Mouse (Mus musculus) testis, postnatal 10 days (tissue): ENCODE results near the gene Pafah1b3.
"Not testable (repeated sequence)": the region's sequence is repeated elsewhere in the genome, so short reads cannot be mapped to it uniquely, and the experiment has no call there.

Experiments used
- DNase-seq: peaks from one replicate; pipeline ENCODE4 v3.0.0; 2021; ENCODE audit warnings: low spot score

The Pafah1b3 gene

DNA sequence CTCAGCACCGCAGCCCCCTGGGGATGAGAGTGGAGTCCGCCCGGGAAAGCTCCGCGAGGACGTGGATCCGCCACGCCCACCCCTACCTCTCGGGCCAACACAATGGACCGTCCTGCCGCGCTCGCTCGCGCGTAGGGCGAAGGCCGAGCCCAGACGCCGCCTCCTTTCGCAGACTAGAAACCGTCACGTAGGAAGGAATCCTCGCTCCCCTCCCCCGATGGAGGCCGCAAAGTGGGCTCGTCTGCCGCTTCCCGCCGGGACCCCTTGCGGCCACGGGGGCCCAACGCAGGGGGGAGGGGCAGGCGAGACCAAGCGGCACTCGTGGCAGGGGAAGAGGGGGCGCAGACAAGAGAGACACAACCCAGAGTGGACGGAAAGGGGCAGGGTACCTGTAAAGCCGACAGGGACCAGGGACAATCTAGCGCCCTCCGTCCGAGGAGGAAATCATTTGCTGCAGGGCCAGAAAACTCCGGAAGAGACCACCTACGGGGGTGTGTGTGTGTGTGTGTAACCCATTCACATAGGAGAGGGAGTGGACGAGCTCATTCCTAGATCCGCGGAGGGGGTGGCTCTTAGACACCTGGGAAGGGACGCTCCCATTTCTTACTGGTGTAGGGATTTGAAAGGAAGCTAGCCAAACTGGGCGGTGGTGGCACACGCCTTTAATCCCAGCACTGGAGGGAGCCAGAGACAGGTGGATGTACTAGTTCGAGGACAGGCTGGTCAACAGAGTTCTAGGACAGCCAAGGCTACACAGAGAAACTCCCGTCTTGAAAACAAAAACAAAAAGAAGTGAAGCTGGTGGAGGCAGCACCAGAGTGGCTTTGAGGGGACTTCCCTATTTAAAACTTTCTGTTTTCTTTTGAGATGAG, at the start of gene Pafah1b3:
TSS of gene Pafah1b3 (minus strand) at position 533 of the 872 bp plus-strand sequence.
- peak; percentile 90 for DNase-seq

DNA sequence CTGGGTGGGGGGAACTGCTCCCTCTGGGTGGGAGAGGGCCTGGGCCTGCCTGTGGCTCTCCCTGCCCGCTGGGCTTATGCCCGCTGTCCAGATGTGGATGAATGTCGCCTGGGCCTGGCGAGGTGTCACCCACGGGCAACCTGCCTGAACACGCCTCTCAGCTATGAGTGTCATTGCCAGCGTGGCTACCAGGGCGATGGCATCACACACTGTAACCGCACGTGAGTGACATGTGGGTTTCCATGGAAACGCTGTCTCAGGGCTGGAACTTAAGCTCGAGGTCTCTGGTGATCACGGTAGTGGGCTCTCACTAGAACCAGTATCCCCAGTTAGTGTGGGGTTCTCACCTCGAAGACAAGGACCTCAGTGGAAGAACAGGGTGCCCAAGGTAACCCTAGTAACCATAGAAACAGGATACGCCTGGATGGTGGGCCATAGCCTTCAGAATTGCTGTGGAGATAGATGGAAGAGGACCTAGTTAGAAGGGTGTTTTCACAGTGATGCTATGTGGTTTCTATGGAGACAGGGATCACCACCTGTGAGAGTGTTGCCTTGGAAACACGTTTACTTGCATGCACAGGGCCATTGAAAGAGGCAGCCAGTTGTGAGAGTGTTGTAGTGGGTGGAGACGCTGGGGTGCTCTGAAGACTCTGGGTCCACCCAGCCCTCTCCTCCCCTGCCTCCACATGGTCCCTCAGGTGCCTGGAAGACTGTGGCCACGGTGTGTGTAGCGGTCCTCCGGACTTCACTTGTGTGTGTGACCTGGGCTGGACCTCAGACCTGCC, 43.4 kb upstream of the Pafah1b3 start:
- no peak for DNase-seq

DNA sequence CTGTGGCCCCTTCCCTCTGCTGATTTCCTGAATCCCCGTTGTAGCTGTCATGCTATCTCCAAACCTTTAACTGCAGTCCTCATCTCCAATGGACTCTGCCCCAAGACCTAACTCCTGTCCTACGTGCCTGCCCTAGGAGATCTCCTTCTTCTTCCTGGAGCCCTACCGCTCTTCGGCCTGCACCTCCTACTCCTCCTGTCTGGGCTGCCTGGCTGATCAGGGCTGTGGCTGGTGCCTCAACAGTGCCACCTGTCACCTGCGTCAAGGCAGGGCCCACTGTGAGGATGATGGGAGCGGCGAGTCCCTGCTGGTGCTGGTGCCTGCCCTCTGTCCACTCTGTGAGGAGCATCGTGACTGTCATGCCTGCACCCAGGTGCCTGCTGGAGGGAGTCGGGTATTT, 41.5 kb upstream of the Pafah1b3 start:
- DNase-seq: no peak

DNA sequence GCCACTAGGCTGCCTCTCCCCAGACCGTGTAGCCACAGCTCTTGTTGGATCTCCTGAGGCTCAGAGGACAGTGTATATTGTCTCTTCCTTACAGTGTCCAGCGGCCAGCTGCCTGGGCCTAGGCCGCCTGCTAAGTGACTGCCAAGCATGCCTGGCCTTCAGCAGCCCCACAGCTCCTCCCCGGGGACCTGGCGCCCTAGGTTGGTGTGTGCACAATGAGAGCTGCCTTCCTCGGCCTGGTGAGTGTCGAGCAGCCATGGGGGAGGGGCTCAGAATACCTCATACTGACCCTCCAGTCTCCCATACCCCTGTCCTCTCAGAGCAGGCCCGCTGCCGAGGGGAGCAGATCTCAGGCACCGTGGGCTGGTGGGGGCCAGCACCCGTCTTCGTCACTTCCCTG, 36.7 kb upstream of the Pafah1b3 start:
- DNase-seq: no peak

DNA sequence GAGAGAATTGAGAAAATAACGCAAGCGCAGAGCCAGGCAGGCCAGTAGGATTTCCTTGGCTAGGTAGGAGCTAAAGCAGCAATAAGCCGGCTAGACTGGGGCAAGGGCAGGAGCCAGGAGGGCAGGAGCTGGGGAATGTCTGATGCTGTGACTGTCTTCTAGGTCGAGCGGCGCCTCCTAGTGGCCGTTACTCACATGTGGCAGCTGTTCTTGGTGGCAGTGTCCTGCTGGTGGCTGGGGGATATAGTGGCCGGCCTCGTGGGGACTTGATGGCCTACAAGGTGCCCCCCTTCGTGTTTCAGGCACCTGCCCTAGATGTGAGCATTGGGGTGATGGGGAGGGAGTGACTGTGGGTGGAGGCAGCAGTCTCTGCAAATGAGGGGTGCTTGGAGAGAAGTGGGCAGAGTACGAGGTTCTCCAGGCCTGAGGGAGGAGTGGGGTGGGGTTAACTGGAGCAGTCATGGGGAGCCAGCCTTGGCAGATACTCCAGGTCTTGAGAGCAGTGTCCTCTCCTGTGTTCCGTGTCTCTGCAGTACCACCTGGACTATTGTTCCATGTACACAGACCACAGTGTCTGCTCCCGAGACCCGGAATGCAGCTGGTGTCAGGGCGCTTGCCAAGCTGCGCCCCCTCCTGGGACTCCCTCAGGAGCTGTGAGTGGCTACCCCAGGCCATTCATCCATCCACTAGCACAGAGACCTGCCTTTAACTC, 36.0 kb upstream of the Pafah1b3 start:
- DNase-seq: peak; percentile 83

DNA sequence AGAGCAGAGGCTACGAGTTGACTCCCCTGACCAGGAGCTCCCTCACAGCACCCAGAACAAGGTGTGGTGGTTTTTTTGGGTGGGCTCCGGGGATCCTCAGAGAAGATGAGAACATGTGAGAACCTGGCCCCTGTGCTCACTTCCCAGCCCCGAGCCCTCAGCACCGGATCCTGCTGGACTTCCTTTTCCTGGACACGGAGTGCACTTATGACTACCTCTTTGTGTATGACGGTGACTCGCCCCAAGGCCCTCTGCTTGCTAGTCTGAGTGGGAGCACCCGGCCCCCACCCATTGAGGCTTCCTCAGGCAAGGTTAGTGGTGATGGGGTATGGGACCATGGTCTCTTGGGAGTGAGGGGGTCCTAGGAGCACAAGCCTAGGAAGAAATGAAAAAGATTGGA, 28.4 kb upstream of the Pafah1b3 start:
- DNase-seq: no peak

DNA sequence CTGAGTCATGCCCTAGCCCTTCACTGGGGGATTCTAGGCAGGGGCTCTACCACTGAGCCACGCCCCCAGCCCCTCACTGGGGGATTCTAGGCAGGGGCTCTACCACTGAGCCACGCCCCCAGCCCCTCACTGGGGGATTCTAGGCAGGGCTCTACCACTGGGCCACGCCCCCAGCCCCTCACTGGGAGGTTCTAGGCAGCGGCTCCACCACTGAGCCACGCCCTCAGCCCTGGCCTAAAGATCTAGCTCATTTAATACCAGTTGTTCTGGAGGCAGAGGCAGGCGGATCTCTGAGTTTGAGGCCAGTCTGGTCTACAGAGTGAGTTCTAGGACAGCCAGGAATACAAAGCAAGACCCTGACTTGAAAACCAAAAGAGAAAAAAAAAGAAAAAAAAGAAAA, 27.6 kb upstream of the Pafah1b3 start:
- not testable (repeated sequence) for DNase-seq

DNA sequence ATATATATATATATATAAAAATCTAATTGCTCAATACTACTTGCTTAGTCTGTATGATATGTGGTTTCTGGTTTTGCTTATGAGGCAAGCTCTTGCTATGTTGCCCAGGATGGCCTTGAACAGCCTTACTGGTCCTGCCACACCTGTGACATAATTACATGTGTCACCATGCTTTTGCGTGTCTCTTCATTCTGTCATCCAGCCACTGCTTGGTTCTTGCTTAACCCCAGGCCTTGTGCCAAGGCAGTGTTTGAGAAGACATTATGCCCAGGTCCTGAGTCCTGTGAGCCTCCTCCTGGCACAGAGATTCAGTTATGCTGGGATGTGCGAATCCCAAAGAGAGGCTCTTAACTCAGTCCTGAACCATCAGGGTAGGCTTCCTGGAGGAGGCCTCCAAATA, 25.4 kb upstream of the Pafah1b3 start:
- no peak for DNase-seq

DNA sequence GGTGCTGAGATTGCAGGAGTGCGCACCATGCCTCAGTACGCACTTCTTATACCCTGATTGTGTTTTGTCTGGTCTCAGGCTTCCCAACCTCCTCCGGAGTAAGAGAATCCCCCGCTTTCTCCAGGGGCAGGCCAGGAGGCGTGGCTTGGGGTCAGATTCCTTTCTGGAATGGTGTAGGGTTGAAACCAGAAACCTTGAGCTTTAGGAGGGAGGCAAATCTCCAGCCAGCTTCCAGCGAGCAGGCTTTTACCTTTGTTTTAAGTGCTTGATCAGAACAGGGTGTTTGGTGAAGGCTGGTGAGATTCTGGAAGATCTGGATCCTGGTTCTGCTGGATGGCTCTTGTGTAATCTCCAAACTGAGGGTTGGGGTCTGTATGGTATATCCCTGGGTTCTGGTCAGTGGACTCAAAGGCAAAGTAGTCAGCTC, 24.3 kb upstream of the Pafah1b3 start:
- peak; percentile 76 for DNase-seq

DNA sequence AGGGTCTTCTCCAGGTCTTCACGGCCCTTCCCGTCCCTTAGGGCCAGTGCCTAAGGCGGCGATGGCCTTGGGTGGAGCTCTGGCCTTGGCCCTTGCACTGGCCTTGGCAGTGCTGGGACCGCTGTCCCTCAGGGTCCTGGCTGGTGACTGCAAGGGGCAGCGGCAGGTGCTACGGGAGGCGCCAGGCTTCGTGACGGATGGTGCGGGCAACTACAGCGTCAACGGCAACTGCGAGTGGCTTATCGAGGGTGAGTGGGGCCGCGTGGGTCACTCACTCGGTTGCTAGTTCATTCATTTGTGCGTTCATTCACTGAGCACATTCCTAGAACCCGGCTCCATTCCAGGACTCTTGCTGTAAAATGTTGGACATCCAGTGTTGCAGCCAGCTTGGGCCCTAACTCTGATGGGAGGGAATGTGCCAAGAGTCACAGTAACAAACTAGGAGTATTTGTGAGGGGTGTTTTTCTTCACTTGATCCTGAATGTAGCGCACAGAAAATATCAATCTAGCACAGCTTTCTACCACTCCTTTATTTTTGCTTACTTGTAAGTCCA, 19.7 kb upstream of the Pafah1b3 start:
- DNase-seq: no peak

DNA sequence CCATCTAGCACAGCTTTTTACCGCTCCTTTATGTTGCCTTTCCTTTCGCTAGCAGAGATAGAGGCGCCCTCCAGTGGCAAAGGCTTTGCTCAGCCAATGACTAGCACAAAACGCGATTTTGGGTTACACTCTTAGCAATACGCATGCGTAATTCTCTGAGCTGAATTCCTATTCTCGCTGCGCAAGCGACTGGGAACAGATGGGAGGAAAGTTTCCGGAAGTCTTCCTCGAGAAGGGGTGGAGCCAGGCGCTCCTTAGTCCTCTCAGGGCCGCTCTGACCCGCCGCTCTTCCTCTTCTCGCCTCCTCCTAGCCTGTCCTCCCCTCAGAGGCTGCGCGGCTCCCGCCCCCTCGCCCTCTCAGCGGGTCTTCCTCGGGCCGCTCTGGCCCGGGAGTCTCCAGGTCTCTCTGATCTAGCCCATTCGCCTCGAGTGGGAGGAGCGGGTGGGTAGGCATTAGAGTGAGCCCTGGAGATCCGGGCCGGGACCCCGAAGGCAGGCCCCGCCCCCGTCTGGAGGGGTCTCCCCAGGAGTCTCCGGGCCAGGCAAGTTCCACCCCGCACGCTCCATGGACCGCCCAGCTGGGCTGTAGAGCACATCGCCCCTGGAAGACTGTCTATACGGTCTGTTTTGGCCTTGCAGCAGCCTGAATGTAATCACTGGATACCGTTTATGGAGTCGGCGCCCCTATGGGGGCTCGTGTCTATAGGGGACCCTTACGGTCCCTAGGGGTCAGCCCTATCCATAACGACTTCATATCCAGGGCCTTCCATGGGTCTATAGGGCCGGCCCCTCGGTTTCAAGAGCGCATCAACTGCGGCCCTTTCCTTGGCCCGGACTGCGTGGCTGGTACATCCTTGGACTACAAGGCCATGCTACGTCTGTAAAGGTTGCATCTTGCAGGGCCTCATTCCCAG, 19.0 kb upstream of the Pafah1b3 start, which contains the start of gene Megf8:
TSS of gene Megf8 (plus strand) at position 633 of the 914 bp plus-strand sequence.
- peak; percentile 96 for DNase-seq

DNA sequence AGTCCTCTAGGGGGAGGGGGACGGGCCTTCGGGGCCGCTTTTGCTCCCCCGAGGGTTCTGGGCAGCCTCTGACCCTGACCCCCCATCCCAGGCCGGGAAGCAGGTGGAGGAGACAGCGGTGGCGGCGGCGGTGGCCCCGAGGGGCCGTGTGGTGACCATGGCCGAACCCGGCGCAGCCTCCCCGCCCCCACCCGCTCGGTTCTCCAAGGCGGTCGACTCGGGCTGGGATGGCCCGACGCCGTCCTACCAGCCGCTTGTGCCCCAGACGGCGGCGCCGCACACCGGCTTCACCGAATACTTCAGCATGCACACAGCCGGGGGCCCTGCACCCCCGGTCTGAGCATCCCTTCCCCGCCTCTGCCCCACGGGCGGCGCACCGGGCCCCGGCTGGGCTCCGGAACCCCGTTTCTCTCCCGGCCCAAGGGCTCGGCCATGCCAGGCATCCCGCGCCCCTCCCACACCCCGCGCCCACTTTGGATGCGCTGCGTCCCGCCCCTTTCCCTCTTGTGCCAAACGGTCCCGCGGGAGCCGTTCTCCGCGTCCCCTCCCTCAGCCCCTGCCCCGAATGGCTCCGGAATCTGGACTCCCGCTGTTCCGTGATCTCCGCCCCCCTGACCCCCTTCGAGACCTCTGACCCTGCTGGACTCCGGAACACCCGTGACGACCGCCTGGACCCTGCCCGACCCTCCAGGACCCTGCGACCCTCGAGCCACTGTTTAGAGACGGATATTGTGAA, 17.7 kb upstream of the Pafah1b3 start:
- DNase-seq: peak; percentile 75

DNA sequence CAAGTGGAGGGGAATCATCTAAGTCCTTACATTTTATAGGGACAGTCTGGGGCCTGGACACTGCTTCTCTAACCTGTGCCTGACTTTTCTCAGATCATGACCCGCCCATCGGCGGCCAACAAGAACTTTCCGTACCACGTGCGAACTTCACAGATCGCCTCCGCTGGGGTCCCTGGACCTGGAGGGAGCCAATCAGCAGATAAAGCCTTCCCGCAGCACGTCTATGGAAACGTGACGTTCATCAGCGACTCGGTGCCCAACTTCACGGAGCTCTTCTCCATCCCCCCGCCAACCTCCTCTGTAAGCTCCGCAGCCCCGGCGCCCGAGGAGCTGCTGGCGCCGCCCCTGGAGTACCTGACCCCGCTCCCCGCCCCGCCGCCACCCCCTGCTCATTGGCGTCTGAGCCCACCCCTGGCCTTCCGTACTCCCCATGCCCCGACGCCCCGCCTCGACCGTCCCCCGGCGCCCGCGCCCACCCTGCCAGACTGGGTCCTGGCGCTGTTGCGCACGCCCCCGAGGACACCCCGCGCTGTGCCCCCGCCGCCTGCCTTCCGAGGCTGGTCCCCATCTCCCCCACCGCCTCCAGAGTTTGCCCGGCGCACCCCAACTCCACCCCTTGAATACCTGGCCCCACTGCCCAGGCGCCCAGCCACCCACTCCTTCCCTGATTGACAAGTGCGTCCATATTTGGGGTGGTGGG, 17.0 kb upstream of the Pafah1b3 start:
- no peak for DNase-seq

DNA sequence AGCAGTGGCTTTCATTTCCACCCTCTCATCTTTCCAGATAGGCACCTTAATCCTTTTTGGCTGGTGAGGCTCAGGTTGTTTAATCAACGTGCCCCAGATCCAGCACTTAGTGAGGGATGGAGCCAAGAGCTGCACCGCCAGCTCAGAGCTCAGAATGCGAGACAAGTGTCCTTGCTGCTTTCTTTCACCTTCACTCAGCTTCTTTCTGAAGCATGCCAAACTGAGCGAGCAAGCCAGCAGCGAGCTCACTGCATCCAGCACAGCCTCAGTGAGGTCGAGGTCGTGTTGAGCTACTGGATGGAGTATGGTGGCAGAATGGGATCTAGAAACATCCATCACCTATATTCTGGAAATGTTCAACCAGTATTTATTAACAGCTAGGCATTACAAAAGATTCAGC, 15.5 kb upstream of the Pafah1b3 start:
- DNase-seq: no peak

DNA sequence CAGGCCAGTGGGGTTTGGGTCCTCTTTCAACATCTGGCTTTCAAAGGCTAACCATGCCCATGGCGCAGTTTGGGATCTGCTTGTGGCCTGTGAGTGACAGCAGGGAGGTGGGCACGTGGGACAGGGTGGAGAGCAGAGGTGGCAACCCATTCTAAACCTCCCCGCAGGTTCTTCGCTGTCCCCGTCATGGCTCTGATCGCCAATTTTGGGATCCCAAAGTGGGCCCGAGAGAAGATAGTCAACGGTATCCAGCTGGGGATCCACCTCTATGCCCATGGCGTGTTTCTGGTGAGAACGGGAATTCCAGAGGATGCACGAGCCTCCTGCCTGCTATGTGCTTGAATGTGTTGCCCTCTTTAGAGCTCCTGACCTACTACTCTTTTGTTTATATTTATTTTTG, 13.4 kb upstream of the Pafah1b3 start:
- no peak for DNase-seq

DNA sequence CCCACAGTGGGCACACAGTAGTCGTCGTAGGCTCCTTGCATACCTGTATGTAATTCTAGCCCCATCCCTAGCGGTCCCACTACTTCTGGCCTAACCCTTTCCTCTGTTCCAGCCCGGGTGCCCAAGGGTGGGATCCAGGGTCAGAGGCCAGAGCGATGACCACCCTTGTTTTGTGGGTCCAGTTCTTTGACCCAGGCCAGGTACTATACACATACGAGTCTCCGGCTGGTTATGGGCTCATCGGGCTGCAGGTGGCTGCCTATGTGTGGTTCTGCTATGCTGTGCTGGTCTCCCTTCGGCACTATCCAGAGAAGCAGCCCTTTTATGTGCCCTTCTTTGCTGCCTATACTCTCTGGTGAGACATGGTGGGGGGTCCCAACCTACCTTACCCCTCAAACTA, 11.6 kb upstream of the Pafah1b3 start:
- DNase-seq: no peak

DNA sequence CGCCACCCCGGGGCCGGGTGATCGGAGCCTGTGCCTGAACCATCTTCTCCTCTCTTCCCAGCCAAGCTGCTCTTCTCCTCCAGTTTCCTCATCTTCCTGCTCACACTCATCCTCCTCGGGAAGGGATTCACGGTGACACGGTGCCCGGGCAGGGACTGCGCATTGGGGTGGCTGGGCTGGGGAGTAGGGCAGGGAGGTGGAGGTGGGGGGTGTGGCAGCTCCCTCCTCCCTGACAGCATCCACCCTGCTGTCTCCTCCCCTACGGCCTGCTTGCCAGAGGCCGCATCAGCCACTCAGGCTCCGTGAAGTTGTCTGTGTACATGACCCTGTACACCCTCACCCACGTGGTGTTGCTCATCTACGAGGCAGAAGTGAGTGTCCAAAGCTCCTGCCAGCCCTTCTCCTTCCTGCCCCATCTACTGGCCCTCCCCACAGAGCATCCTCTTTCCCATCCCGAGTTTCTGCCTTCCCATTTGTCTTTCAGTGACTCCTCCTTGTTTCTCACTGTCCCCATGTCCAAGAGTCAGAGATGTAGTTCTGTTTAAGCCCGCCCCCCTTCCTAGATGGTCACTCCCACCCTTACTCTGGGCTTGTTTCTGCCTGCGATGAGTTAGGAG, 11.0 kb upstream of the Pafah1b3 start:
- no peak for DNase-seq

DNA sequence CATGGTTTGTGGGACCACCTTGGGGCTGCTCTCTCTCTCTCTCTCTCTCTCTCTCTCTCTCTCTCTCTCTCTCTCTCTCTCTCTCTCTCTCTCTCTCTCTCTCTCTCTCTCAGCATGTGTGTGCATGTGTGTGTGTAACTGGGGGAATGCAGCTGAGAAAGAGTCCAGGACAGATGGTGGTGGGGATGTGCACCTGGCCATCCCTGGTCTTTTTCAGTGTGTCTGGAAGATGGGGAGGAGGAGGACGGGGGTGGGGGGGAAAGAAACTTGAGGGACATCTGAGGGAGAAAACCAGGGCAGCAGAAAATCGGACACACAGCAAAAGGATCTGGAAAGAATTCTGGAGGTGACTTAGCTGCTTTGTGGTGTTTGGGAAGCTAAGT, 8.8 kb upstream of the Pafah1b3 start:
- no peak for DNase-seq

DNA sequence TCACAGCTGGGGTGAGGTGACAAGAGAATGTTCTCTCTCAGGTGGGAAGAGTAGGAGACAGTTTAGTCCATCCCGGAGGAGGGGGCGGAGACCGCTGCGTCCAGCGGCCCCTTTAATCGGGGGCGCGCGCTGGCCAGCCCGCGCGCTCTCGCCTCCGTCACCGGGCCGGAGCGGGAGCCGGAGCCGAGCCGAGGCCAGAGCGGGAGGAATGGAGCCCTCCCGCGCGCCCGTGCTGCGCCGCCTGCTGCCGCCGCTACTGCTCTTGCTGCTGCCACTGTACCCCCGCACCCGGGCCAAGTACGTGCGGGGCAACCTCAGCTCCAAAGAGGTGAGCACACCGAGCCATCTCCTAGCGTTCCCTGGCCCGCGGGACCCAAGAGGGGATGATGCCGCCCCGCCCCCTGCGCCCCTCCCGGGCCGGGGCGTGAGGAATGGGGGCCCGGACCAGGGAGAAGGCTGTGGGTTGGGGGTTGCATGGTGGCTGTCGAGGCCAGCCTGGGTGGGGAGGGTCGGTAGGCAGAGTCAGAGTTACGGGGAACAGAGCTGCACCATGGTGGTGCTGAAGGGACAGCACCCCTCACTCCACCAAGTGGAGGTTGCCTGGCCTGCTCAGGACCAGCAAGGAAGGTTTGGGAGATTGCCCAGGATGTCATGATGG, 8.3 kb upstream of the Pafah1b3 start, which contains the start of gene Tmem145:
TSS of gene Tmem145 (plus strand) at position 151 of the 658 bp plus-strand sequence.
- DNase-seq: no peak
